Mouse (Mus musculus) cerebellum, postnatal 4 days (tissue): ENCODE results near the gene Rbpjl.

ENCODE experiments used
- DNase-seq, 2 experiments: peaks; one replicate each; pipeline ENCODE4 v3.0.0; 2022; ENCODE audit warnings: low spot score in 2 of 2, mixed read lengths in 1 of 2

The Rbpjl gene

DNA sequence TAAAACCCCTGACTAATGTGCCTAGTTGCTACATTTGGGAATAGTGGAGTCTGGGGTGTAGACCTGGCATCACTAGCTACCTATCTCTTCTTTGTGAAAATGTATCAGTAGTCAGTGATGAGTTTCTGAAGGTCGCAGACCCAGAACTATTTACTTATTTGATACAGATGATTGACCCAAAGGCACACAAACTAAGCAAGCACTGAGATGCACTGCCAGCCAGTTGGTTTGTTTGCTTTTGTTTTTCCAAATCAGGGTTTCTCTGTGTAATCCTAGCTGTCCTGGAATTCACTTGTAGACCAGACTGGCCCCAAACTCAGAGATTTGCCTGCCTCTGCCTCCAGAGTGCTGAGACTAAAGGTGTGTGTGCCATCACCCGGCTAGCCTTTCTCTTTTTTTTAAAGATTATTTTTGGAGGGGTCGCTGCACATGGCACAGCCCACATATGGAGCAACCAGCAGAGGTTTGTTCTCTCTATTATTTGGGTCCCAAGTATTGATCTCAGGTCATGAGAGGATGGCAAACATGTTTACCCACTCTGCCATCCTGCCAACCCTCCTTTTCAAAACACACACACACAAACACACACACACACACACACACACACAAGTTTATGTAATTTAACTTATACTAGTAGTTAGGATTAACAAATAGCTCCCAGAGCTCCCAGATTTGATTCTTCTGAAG lies 42.6 kb downstream of the Rbpjl start:
- no peak for DNase-seq

DNA sequence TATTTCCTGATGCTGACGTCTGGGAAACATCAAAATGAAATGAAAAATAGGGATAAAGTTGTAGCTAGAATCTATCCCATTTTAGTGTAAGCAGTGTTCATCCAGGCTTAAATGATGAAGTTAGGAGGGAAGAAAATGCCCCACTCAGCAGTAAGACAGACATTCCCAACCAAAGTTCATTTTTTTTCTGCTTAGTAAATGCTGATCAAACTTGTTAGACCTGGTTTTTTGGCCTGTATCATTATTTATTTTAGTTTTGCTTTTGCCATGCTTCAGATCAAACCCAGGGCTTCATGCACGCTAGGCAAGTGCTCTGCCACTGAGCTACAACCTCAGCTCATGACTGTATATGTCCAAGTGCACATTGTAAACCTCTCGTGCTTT lies 43.1 kb downstream of the Rbpjl start:
- no peak for DNase-seq

DNA sequence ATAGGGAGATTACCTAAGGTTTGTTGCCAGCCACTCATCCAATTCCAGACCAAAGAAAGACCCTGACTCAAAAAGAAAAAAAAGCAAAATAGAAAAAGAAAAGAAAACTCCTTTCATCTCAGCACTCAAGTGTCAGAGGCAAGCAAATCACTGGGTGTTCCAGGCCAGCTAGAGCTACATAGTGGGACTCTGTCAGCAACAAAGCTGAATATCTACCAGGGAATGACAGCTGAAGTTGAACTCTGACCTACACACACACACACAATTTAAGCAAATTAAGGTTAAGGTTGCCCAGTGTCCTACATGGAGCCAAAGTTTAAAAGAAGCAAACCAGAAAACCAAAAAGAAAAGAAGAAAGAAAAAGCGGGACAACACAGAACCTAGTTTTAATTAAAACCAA lies 45.2 kb downstream of the Rbpjl start:
- DNase-seq, result no peak

DNA sequence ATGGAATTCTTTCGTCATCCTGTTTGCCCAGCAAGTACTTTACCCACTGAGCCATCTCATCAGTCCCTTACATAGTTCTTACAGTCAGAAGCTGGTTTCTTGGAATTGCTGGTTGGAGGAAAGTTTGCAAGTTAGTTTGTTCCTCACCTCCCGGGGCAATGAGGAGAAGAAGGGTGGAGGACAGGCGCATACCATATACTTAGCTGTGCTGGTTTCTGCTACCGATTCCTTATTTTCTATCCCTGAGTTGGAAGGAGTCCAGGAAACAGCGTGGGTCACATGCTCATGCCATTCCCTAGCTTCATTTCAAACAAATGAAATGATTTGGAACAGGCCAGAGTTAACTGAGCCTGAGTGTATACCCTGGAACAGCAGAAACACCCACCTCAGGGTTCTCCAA lies 46.0 kb downstream of the Rbpjl start:
- no peak for DNase-seq

DNA sequence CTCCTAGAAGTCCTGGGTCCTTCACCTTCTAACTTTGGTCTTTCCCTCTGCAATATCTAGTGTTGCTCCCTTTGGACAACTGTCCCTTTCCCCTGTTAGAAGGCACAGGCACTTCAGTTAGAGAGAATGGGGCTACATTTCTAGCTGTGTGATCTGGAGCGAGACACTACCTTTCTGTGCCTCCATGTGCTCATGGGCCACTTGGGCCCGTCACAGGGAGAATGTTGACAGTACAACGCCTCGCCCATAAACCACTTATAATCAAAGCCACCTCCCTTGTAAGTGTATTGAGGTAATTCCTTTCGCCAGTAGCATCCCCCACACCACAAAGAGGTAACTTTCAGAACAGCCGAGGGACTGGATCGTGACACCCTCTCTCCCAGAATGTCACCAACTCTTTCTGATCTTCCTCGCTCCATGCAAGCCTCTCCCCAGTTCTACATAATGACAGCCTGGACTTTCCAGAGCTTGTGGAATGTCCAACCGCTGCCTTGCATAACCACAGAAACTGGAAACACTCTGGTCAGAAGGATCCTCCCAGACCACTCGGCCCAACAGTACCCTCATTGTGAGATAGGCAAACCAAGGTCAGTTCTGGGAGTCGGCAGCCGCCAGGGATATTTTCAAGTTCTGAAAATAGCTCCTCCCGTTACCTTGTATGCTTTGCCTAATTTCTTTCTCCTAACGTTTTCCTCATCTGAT lies 46.6 kb downstream of the Rbpjl start:
- DNase-seq, result no peak

DNA sequence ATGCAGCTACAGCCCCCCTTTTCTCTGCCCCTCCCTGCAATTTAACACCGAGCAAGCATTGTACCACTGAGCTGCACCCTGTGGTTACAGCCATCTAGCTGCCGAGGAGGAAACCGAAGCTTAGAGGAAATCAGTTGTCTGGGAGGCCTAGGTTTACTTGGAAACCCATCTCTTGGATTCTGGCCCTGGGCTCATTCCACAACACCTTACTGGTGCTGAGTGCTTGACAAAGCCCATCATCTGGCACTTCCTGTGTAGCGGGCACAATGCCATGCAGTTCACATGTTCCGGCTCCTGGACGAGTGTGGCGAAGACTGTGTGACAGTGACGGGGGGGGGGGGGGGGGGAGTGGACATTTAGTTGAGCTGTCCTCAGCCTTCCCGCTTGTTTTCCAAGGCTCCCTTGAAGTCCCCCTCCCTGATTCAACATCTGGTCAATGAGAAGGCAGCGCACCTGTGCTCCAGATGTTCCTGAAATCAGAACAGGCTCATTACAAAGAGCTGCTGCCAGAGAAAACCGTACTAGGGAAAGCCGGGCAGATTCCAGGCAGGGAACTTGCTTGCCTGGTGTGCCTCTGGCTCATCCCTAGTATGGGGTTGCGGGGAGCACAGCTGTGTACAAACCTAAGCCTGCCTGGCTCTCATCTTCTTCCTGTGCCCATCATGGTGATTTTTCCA lies 49.2 kb downstream of the Rbpjl start:
- no peak for DNase-seq

DNA sequence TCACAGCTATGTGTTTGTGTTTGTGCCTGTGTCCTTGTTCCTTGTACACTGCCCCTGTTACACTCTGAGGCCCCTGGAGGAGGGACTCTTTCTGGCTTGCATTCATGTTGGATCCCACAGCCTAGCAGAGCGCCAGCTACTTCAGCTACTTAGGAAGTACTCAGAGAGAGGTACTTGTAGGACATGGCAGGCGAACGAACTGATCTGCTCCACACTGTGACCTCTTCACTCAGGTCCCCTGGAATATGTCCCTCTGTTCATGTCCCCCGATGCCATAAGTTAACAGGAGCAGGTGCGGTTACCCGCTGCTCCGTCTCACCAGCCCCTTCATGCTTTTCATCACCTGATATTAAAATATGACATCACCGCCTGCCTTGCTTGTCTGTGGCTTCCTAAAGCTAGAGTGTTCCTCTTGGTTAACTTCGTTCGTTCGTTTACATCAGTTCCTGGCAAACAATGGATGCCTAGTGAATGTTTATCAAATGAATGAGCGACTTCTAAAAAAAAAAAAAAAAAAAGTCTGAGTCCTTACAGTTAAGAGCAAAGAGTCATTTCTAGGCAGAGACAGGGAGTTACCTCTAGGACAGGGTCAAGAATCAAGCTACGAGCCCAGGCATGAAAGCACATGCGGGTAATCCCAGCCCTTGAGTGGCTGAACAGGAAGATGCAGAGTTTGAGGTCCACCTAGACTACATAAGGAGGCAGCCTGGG lies 50.3 kb downstream of the Rbpjl start:
- no peak for DNase-seq

DNA sequence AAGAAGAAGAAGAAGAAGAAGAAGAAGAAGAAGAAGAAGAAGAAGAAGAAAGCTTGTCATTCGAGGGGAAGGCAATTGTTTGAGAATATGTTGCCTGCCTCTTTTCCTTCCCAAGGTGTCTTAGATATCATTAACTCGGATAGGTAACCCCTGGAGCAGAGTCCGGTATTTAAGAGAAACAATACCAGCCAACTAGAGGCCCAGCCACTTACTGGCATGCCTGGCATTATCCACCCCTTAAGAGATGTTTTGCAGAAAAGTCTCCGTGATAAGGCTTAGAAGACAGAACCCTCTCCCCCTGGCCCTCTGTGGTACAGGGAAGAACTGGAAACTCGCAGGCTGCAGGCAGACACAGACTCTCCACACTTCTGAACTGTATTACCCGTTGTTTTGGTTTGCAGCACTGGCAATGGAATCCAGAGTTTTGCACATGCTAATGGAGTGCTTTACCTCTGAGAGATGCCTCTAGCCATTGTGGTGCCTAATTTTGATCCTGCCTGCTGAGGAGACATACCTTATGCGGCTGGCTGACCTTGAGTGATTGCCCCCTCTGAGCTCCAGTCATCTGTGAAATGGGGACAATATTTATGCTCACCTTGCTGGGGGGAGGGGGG lies 51.1 kb downstream of the Rbpjl start:
- no peak for DNase-seq

DNA sequence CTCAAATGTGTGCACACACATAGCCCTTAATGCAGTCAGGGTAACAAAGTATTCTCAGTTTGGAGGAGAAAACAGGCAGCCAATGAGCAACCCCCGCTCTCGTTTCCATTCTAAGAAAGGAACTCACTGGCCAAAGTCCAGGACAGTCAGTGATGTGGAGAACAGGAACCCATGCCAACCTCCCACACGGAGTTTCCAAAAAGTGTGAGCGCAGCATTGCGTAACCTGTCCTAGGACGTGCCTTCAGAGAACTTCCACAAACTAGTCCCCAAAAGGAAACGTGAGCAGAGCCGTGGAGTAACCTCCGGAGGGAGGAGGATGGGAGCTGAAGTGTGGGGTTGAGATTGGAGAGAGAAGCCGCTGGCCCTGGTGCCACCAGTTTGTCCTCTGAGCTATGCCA lies 51.9 kb downstream of the Rbpjl start:
- DNase-seq, result no peak

DNA sequence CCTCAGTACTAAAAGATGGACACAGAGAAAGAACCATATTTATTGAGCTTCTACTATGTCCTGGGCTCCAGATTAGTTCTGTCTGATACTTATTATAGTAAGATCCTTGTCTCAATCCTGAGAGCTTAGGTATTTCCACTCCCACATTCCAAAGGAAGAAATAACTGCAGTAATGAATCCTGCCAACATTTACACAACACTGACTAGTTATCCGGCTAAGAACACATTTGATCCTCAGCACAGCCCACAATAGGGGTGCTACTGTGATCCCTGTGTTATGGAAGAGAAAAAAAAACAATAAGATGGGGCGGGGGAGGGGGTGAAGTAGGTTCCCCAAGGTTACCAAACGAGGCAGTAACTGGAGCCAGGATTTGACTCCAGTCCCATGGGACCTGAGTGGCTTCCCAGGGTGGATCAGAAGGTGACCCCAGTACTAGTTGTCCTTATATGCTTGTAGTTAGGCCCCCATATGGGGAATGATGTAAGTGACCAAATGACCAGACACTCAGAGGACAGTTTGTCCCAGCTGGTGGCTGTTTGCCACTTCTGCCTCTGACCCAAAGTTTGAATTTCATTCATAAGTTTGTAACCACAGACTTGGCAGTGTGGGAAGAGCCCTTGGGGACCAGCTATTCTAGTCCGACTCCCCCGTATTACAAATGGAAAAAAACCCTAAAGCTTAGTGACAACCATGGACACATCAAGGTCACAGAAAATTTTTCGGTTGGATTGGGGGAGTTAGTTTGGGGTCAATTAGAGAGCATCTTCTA lies 52.7 kb downstream of the Rbpjl start:
- DNase-seq, result no peak

DNA sequence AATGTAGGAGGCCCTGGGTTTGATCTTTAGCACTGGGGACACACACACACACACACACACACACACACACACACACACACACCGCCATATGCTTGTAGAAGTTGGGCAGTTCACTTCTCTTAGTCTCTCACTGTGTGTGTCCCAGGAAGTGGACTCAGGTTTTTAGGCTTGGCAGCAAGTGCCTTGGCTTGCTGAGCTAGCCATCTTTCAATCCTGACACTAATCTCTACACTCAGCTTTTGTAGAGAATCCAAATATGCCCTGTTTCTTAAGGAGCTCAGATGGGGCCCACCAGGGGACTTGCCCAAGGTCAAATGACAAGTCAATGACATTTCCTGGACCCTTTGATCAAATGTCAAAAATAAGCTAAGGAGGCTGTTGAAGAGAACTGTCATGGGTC lies 53.5 kb downstream of the Rbpjl start:
- no peak for DNase-seq

DNA sequence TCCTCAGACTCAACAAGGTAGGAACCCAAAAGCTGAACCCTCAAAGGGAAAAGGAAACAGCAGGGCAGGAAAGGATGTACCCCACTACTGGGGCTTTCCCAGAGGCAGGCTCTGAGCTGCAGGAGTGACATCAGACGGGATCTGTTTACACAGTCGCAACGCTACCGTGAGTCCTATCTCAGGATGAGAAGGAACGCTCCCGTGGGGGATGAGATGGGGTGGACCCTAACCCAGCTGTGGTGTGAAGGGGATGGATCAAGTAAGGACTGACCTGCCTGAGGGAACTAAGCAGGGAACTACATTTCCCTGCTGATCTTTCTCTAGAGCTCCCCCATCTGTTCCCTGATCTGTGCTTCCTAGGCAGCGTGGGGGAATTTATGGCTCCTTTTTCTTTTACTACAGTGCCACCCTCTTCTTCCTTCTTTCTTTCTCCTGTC lies 53.9 kb downstream of the Rbpjl start, which contains the start of gene Sys1:
Sys1 (plus strand) TSS at position 101 of the 437 bp plus-strand sequence.
- no peak for DNase-seq

DNA sequence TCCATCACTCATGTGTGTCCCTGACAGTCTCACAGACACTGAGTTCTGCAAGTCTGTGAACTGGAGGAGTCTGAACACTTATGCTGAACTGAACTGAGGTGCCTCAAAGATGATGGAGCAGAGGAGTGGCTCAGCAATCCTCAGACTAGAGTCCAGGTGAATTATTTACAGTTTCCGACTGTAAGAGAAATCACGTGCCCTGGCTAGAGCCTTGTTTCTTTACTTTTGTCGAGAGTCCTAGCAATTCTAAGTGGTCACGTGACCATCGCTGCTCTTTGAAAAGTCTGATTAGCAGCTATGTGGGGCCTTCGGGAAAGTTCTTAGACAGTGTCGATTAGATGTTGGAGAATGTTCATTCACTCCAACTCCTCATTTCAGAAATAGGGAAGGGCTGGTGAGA lies 55.0 kb downstream of the Rbpjl start:
- no peak for DNase-seq

DNA sequence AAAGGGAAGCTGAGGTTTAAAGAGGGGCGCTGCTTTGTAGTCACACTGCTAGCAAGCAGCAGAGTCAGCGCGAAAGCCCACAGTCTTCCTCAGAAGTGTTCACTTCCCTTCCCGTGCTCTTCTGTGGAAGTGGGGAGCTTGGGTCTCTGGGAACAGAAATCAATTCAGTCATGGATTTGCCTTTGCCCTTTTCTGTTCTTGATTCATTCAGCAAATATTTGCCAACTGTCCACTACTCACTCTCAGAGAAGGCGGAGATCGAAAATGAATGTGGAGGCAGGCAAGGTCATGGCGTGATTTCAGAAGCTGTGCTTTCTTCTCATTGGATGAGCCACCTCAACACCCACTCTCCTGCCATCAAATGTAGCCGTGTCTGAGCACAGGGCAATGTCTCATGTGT lies 55.6 kb downstream of the Rbpjl start:
- DNase-seq, result no peak

DNA sequence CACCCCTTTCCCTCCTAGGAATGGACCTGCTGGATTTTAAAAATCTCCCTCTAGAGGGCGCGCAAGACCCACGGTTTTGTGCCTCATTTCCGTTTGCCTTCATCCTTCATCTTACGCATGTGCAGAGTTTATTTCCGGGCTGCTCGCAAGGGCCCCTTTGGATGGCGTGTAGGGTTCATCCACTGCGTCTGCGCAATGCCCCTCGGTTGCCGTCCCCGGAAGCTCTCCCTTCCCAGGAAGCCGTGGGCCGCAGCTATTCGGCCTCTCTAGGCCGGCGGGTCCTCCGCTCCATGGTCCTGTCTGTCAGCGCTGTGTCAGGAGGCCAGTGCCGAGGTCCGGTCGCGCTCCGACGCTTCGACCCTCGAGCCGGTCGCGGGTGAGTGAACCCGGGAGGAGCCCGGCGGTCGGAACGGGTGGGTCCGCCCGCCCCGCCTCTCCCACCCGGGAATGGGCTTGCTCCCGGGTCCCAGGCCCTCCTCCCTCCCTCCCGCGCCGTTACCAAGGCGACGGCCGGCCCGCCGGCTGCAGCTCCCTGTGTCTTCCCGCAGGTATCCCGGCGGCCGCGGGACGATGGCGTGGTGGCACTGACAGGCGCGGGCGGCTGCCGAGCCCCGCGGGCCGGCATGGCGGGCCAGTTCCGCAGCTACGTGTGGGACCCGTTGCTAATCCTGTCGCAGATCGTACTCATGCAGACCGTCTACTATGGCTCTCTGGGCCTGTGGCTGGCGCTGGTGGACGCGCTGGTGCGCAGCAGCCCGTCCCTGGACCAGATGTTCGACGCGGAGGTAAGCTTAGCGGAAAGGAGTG lies 58.0 kb downstream of the Rbpjl start, which contains the start of gene Gm20458:
Gm20458 (plus strand) TSS at position 223 of the 807 bp plus-strand sequence.
- peak; percentile 80 to 93 for DNase-seq
